Mouse (Mus musculus) midbrain, embryonic 12.5 days (tissue): ENCODE measurements at regions not wholly inside any gene's neighbourhood (a gene's known extent, or its start where the extent isn't known, plus 50 kb on each side); places are given as distances from the start of the nearest gene placed in this dataset.

Experiments used
- ATAC-seq: fragments of 200-750 bp; cut with Nextera tagmentation; 2 replicates; pipeline ENCODE4 v1.8.0; 2017; ENCODE audit warnings: low read depth, moderate TSS enrichment, moderate library complexity; ENCODE audit not compliant: low FRiP score
- H3K27ac ChIP-seq: fragments of 300-500 bp; sonication (generic); replicated peaks from 2 replicates; pipeline ENCODE4 v1.5.1; 2016; ENCODE audit warnings: mild to moderate bottlenecking
- H3K27me3 ChIP-seq: fragments of 300-500 bp; sonication (generic); 2 replicates; pipeline ENCODE4 v1.6.1; 2016; ENCODE audit warnings: mild to moderate bottlenecking
- H3K36me3 ChIP-seq: fragments of 300-500 bp; sonication (generic); 2 replicates; pipeline ENCODE4 v1.6.1; 2016
- H3K4me1 ChIP-seq: fragments of 300-500 bp; sonication (generic); 2 replicates; pipeline ENCODE4 v1.6.1; 2016
- H3K4me2 ChIP-seq: fragments of 300-500 bp; sonication (generic); replicated peaks from 2 replicates; pipeline ENCODE4 v1.6.1; 2016; ENCODE audit warnings: mild to moderate bottlenecking, moderate library complexity
- H3K4me3 ChIP-seq: fragments of 300-500 bp; sonication (generic); 2 replicates; pipeline ENCODE4 v1.5.1; 2016; ENCODE audit warnings: mild to moderate bottlenecking
- H3K9ac ChIP-seq: fragments of 300-500 bp; sonication (generic); replicated peaks from 2 replicates; pipeline ENCODE4 v1.6.1; 2016; ENCODE audit warnings: mild to moderate bottlenecking, moderate library complexity
- H3K9me3 ChIP-seq: fragments of 300-500 bp; sonication (generic); 2 replicates; pipeline ENCODE4 v1.6.1; 2016; ENCODE audit warnings: mild to moderate bottlenecking
- WGBS: fragments of 180-500 bp; shearing (Covaris S2); methylation state at CpG from one replicate; pipeline ENCODE4 v1.1.7; 2016; 5-methylcytosine and 5-hydroxymethylcytosine counted together

- no peak overlapping the region for H3K4me2 ChIP-seq
- H3K36me3 ChIP-seq, result no peaks in the 10 kb centered on the region
- H3K27ac ChIP-seq, result no peak overlapping the region
- no peak overlapping the region for H3K4me3 ChIP-seq
- 66% methylated on average over 5 of the region's 5 CpGs for WGBS
- ATAC-seq, result no peak
- H3K4me1 ChIP-seq, result no peaks in the 10 kb centered on the region; the same call in 1 of the 2 replicates
- no peaks in the 10 kb centered on the region for H3K27me3 ChIP-seq
- H3K9me3 ChIP-seq, result no peaks in the 10 kb centered on the region
- H3K9ac ChIP-seq, result no peak overlapping the region
Measured at GRCm38 (mm10) chr6:22634740-22635139, 240.6 kb upstream of the Ptprz1 start.

DNA sequence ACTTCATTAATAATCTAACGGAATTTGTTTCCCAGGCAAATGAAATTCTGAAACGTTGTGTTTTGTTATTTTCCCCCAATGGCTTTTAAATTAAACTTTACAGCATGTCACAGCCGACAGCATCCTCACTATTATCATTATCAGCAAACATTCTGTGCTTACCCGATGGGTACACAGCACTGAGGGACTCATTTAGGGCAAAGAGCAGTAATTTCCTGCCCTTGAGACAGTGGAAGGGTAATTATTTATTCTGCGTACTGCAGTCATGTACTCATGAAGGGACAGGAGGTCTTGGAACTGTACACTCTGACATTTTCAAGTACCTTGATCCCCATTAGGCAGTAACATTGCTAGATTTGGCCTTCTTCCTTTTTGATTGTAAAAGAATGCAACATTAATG, 235.5 kb upstream of the Fam3c start:
- WGBS, result 73% methylated on average over 5 of the region's 5 CpGs
- ATAC-seq, result no peak

GRCm38 (mm10) chr6:22584851-22585250, 228.8 kb upstream of the Fam3c start:
- Histone ChIP-seq H3K4me1 (no peaks in the 10 kb centered on the region), H3K9ac (no peak overlapping the region), H3K9me3 (no peaks in the 10 kb centered on the region), H3K36me3 (no peaks in the 10 kb centered on the region), H3K27me3 (no peaks in the 10 kb centered on the region), H3K4me3 (no peak overlapping the region), H3K27ac (no peak overlapping the region), H3K4me2 (no peak overlapping the region)
- WGBS, result 35% methylated on average over 4 of the region's 4 CpGs
- ATAC-seq, result no peak

More for the DNA sequence above, 235.5 kb upstream of the Fam3c start:
- H3K4me3 ChIP-seq, result no peak overlapping the region
- H3K27ac ChIP-seq, result no peak overlapping the region
- H3K4me2 ChIP-seq, result no peak overlapping the region
- H3K9ac ChIP-seq, result no peak overlapping the region
- no peaks in the 10 kb centered on the region for H3K4me1 ChIP-seq
- no peaks in the 10 kb centered on the region for H3K36me3 ChIP-seq
- no peaks in the 10 kb centered on the region for H3K27me3 ChIP-seq
- no peaks in the 10 kb centered on the region for H3K9me3 ChIP-seq

GRCm38 (mm10) chr6:22572925-22573324, 216.9 kb upstream of the Fam3c start:
- H3K36me3 ChIP-seq, result no peaks in the 10 kb centered on the region
- no peak for ATAC-seq
- 71% methylated on average over 1 of the region's 1 CpGs for WGBS

DNA sequence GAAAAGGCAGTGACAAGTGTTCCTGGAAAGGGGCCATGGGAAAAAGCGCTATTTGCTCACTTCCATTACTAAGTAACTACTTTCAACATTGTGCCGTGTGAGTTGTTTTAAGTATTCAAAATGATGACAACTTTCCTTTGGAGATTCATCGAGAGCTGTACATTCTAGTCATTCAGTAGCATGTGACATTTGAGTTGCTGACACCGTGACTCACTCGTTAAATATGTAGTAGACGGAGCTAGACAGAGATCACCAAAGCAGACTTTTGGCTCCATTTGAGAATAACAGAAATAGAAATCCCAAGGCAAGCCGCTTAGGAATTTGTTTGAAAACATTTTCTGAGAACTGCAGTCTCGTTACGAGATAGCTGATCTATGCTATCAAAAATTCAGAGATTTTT, 211.8 kb upstream of the Fam3c start:
- H3K4me2 ChIP-seq, result no peak overlapping the region
- no peaks in the 10 kb centered on the region for H3K9me3 ChIP-seq
- WGBS, result 92% methylated on average over 9 of the region's 9 CpGs
- H3K27ac ChIP-seq, result no peak overlapping the region
- no peaks in the 10 kb centered on the region for H3K27me3 ChIP-seq
- no peaks in the 10 kb centered on the region for H3K36me3 ChIP-seq
- ATAC-seq, result no peak
- no peak overlapping the region for H3K4me3 ChIP-seq
- no peak overlapping the region for H3K9ac ChIP-seq
- H3K4me1 ChIP-seq, result no peaks in the 10 kb centered on the region

More at GRCm38 (mm10) chr6:22572925-22573324, 216.9 kb upstream of the Fam3c start:
- no peak overlapping the region for H3K4me3 ChIP-seq
- H3K27ac ChIP-seq, result no peak overlapping the region
- H3K27me3 ChIP-seq, result no peaks in the 10 kb centered on the region
- no peaks in the 10 kb centered on the region for H3K4me1 ChIP-seq
- no peak overlapping the region for H3K4me2 ChIP-seq
- H3K9me3 ChIP-seq, result no peaks in the 10 kb centered on the region
- no peak overlapping the region for H3K9ac ChIP-seq

GRCm38 (mm10) chr6:22548296-22549245, 192.5 kb upstream of the Fam3c start:
- H3K4me2 ChIP-seq, result no peak overlapping the region
- no peaks in the 10 kb centered on the region for H3K9me3 ChIP-seq
- no peak overlapping the region for H3K4me3 ChIP-seq
- 75% methylated on average over 13 of the region's 13 CpGs for WGBS
- no peak overlapping the region for H3K9ac ChIP-seq
- no peak overlapping the region for H3K27ac ChIP-seq
- peak; percentile 90 for ATAC-seq
- H3K27me3 ChIP-seq, result no peaks in the 10 kb centered on the region
- no peaks in the 10 kb centered on the region for H3K36me3 ChIP-seq
- H3K4me1 ChIP-seq, result no peaks in the 10 kb centered on the region

- H3K27me3 ChIP-seq, result no peaks in the 10 kb centered on the region
- peak; percentile 41; the same call in 1 of the 2 replicates for ATAC-seq
- WGBS, result 67% methylated on average over 1 of the region's 2 CpGs
Measured at GRCm38 (mm10) chr6:22541603-22542002, 185.6 kb upstream of the Fam3c start.

DNA sequence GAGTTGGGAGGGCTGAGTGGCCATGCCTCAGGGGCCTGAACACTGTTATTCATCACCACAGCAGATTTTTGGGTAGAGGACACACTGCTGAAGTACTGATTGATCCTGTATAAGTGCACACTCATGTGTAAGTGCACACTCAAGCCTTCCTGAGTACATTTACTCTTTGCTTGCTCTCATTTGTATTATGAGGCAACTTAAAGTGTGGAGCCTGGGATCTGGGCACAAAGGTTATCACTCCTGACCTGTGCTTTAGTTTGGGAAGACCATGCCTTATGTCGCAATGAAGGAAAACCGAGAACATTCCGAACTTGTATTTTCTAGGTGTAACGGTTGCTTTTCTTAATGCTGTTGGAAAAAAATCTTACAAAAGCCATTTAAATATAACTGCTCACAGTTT, 182.2 kb upstream of the Fam3c start:
- no peaks in the 10 kb centered on the region for H3K36me3 ChIP-seq
- H3K27me3 ChIP-seq, result no peaks in the 10 kb centered on the region
- no peak overlapping the region for H3K4me2 ChIP-seq
- no peaks in the 10 kb centered on the region for H3K4me1 ChIP-seq
- H3K9me3 ChIP-seq, result no peaks in the 10 kb centered on the region
- no peak overlapping the region for H3K4me3 ChIP-seq
- H3K9ac ChIP-seq, result no peak overlapping the region
- H3K27ac ChIP-seq, result no peak overlapping the region
- ATAC-seq, result no peak
- 90% methylated on average over 4 of the region's 4 CpGs for WGBS

More at GRCm38 (mm10) chr6:22541603-22542002, 185.6 kb upstream of the Fam3c start:
- no peak overlapping the region for H3K4me3 ChIP-seq
- no peaks in the 10 kb centered on the region for H3K4me1 ChIP-seq
- no peak overlapping the region for H3K9ac ChIP-seq
- H3K27ac ChIP-seq, result no peak overlapping the region
- no peaks in the 10 kb centered on the region for H3K36me3 ChIP-seq
- no peaks in the 10 kb centered on the region for H3K9me3 ChIP-seq
- no peak overlapping the region for H3K4me2 ChIP-seq

DNA sequence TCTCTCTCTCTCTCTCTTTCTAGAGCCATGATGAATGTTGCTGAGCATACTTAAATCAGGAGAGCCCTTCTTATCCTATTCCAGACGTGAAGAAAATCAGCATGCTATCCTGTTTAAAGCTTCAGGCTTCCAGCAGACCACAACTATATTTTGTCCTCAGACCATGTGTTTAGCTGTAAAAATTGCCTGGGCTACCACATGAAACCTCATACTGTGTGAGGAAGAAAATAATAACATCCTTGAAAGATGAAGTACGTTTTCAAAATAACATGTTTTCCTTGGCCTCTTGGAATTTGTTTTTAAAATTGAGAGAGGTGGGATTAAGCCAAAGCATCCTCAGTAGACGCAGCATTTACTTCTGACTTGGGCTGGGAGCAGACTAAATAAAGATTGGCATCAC, 168.3 kb upstream of the Fam3c start:
- WGBS, result 72% methylated on average over 3 of the region's 3 CpGs
- H3K9me3 ChIP-seq, result no peaks in the 10 kb centered on the region
- no peak overlapping the region for H3K4me2 ChIP-seq
- H3K9ac ChIP-seq, result no peak overlapping the region
- no peaks in the 10 kb centered on the region for H3K36me3 ChIP-seq
- H3K4me3 ChIP-seq, result no peak overlapping the region
- no peaks in the 10 kb centered on the region for H3K27me3 ChIP-seq
- no peak overlapping the region for H3K27ac ChIP-seq
- no peaks in the 10 kb centered on the region for H3K4me1 ChIP-seq
- ATAC-seq, result no peak

DNA sequence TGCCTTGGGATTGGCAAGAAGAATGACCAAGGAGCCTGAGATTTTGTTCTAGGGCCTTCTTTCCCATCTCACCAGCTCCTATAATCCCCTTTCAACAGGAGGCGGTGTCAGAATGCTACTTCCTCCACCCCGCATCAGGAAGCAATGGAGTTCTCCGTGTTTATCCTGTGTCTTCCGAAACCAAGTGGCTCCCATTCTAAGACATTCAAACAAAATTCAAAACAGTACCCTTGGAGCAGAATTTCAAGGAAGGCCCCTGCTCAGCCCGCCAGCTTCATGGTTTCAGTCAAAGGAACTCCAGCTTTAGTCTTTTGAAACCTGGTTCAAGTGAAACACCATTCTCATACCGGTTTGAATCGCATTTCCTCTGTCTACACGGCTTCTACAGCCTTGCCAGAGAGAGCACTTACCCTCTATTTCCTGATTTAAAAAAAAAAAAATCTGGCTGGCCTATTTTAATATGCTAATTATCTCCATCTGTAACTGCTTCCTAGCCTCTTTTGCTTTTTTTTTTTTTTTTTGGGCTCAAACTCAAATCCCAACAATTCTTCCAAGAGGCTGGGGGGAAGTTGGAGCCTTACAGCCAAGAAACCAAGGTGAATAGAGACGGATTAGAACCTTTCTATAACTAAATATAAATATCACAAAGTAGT, 167.7 kb upstream of the Fam3c start:
- H3K27me3 ChIP-seq, result no peaks in the 10 kb centered on the region
- no peak overlapping the region for H3K4me3 ChIP-seq
- no peak for ATAC-seq
- no peaks in the 10 kb centered on the region for H3K4me1 ChIP-seq
- no peak overlapping the region for H3K9ac ChIP-seq
- H3K4me2 ChIP-seq, result no peak overlapping the region
- no peak overlapping the region for H3K27ac ChIP-seq
- H3K9me3 ChIP-seq, result no peaks in the 10 kb centered on the region
- H3K36me3 ChIP-seq, result no peaks in the 10 kb centered on the region
- 85% methylated on average over 9 of the region's 9 CpGs for WGBS

DNA sequence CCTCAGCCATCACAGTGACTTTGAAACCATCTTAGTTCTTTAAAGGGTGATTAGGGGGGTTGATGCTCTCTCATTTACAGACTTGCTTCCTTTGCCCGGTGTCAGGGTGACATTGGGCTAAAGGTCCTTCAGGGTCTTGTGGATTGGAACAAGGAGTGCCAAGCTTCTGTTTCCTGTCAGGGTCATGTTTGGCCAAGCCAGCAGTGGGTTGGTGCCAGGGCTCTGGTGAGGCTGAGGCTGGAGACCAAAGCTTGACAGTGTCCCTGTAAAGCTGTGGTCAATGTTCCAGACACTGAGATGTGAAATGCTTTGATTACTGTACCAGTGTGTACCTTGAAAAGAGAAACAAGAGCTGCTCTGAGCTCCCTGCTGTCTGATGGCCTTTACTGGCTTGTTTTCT, 150.8 kb upstream of the Fam3c start:
- H3K36me3 ChIP-seq, result no peaks in the 10 kb centered on the region
- H3K27me3 ChIP-seq, result no peaks in the 10 kb centered on the region
- H3K4me1 ChIP-seq, result no peaks in the 10 kb centered on the region
- H3K9ac ChIP-seq, result no peak overlapping the region
- no peak overlapping the region for H3K4me3 ChIP-seq
- H3K9me3 ChIP-seq, result no peaks in the 10 kb centered on the region
- ATAC-seq, result no peak
- 77% methylated on average over 1 of the region's 1 CpGs for WGBS
- H3K27ac ChIP-seq, result no peak overlapping the region
- no peak overlapping the region for H3K4me2 ChIP-seq

GRCm38 (mm10) chr6:22497306-22497705, 141.3 kb upstream of the Fam3c start:
- Histone ChIP-seq H3K9ac (no peak overlapping the region), H3K27me3 (no peaks in the 10 kb centered on the region), H3K4me2 (no peak overlapping the region), H3K4me1 (no peaks in the 10 kb centered on the region), H3K9me3 (no peaks in the 10 kb centered on the region), H3K27ac (no peak overlapping the region), H3K36me3 (no peaks in the 10 kb centered on the region), H3K4me3 (no peak overlapping the region)
- WGBS, result 85% methylated on average over 9 of the region's 9 CpGs
- no peak for ATAC-seq
